Mouse (Mus musculus) lung, embryonic 16.5 days (tissue): ENCODE measurements around the gene Ndufs1. TPM values are rescaled to one million over a fixed set of nuclear protein-coding genes. Genes with fewer than 3 reads are reported as not detected.
A peak's percentile ranks its signal among the peaks of the same experiment; 100 is the strongest.

Source experiments
- ATAC-seq: fragments of 200-750 bp; cut with Nextera tagmentation; 2 replicates; pipeline ENCODE4 v1.8.0; 2017; ENCODE audit warnings: low read depth, mild to moderate bottlenecking, moderate library complexity
- H3K27ac ChIP-seq: fragments of 300-500 bp; sonication (generic); 2 replicates; pipeline ENCODE4 v1.5.1; 2014; ENCODE audit warnings: mild to moderate bottlenecking, control low read depth, low read length
- H3K27me3 ChIP-seq: fragments of 300-500 bp; sonication (generic); 2 replicates; pipeline ENCODE4 v1.6.1; 2014; ENCODE audit warnings: low read depth, low read length, mixed read lengths; ENCODE audit not compliant: control insufficient read depth, insufficient read depth
- H3K36me3 ChIP-seq: fragments of 300-500 bp; sonication (generic); 2 replicates; pipeline ENCODE4 v1.6.1; 2014; ENCODE audit warnings: low read length; ENCODE audit not compliant: control insufficient read depth, insufficient read depth
- H3K4me1 ChIP-seq: fragments of 300-500 bp; sonication (generic); replicated peaks from 2 replicates; pipeline ENCODE4 v1.6.1; 2014; ENCODE audit warnings: low read length, mixed read lengths; ENCODE audit not compliant: control insufficient read depth, insufficient read depth
- H3K4me2 ChIP-seq: fragments of 300-500 bp; sonication (generic); 2 replicates; pipeline ENCODE4 v1.6.1; 2014; ENCODE audit warnings: low read depth, low read length, control low read depth
- H3K4me3 ChIP-seq: fragments of 300-500 bp; sonication (generic); 2 replicates; pipeline ENCODE4 v1.5.1; 2014; ENCODE audit warnings: mild to moderate bottlenecking, low read length, control low read depth
- H3K9ac ChIP-seq: fragments of 300-500 bp; sonication (generic); 2 replicates; pipeline ENCODE4 v1.6.1; 2014; ENCODE audit warnings: low read length, control low read depth
- H3K9me3 ChIP-seq: fragments of 300-500 bp; sonication (generic); 2 replicates; pipeline ENCODE4 v1.6.1; 2016; ENCODE audit warnings: low read length; ENCODE audit not compliant: control insufficient read depth
- WGBS: fragments of 180-500 bp; shearing (Covaris S2); extraction: QIAGEN DNeasy Blood & Tissue Kit; methylation state at CpG from one replicate; pipeline ENCODE4 v1.1.7; 2014; 5-methylcytosine and 5-hydroxymethylcytosine counted together
- polyA plus RNA-seq: library from polyadenylated mRNA; unstranded; fragments of >200 nt; fragmentation: Nextera tagmentation; extraction: Ambion mirVana; gene quantifications from 2 replicates; pipeline ENCODE4 v1.2.1, GENCODE M21; 2015

Gene Ndufs1
- polyA plus RNA-seq: 123 and 131 TPM in 2 replicates

GRCm38 (mm10) chr1:63176604-63177421 lies at the start of gene Ndufs1, which contains the start of gene Eef1b2:
TSS of gene Ndufs1 (minus strand) at chr1:63176833.
TSS of gene Eef1b2 (plus strand) at chr1:63176825.
- Histone ChIP-seq H3K4me1 (peaks cover 18% of the 10 kb centered on the region), H3K9ac (peak within 1 kb of the TSS; percentile 98), H3K4me3 (peak within 1 kb of the TSS; percentile 67), H3K36me3 (peaks cover 17% of the 10 kb centered on the region), H3K27me3 (no peaks in the 10 kb centered on the region), H3K9me3 (no peaks in the 10 kb centered on the region), H3K4me2 (peak within 1 kb of the TSS; percentile 87), H3K27ac (peak within 1 kb of the TSS; percentile 94)
- WGBS: under 1% methylated on average over 72 of the region's 72 CpGs
- ATAC-seq: peak; percentile 93

GRCm38 (mm10) chr1:63225890-63226289 lies 49.3 kb upstream of the Ndufs1 start:
- Histone ChIP-seq H3K9ac (no peak overlapping the region), H3K9me3 (no peaks in the 10 kb centered on the region), H3K4me1 (no peaks in the 10 kb centered on the region), H3K27ac (no peak overlapping the region), H3K4me2 (no peak overlapping the region), H3K36me3 (no peaks in the 10 kb centered on the region), H3K4me3 (no peak overlapping the region), H3K27me3 (no peaks in the 10 kb centered on the region)
- WGBS: 6% methylated on average over 7 of the region's 7 CpGs
- no peak for ATAC-seq

GRCm38 (mm10) chr1:63225009-63225408 lies 48.4 kb upstream of the Ndufs1 start:
- no peak for ATAC-seq
- 51% methylated on average over 4 of the region's 4 CpGs for WGBS
- no peak overlapping the region for H3K9ac ChIP-seq
- no peak overlapping the region for H3K27ac ChIP-seq
- H3K9me3 ChIP-seq: no peaks in the 10 kb centered on the region
- H3K4me3 ChIP-seq: no peak overlapping the region
- no peaks in the 10 kb centered on the region for H3K4me1 ChIP-seq
- no peak overlapping the region for H3K4me2 ChIP-seq
- no peaks in the 10 kb centered on the region for H3K27me3 ChIP-seq
- no peaks in the 10 kb centered on the region for H3K36me3 ChIP-seq

- Histone ChIP-seq H3K4me2 (no peak overlapping the region), H3K4me1 (no peaks in the 10 kb centered on the region), H3K4me3 (no peak overlapping the region), H3K27ac (no peak overlapping the region), H3K27me3 (no peaks in the 10 kb centered on the region), H3K36me3 (no peaks in the 10 kb centered on the region), H3K9ac (no peak overlapping the region), H3K9me3 (0 out of 2 replicates have a peak, but pooled peaks cover 3% of the 10 kb centered on the region)
- no peak for ATAC-seq
- WGBS: 85% methylated on average over 4 of the region's 4 CpGs
These were observed 42.6 kb upstream of the Ndufs1 start for GRCm38 (mm10) chr1:63219277-63219676.

GRCm38 (mm10) chr1:63214631-63215030 lies 38.0 kb upstream of the Ndufs1 start:
- Histone ChIP-seq H3K4me2 (no peak overlapping the region), H3K9ac (no peak overlapping the region), H3K27ac (no peak overlapping the region), H3K4me3 (no peak overlapping the region), H3K4me1 (no peaks in the 10 kb centered on the region), H3K27me3 (no peaks in the 10 kb centered on the region), H3K36me3 (no peaks in the 10 kb centered on the region), H3K9me3 (0 out of 2 replicates have a peak, but pooled peaks cover 3% of the 10 kb centered on the region)
- ATAC-seq: no peak
- WGBS: 42% methylated on average over 7 of the region's 7 CpGs

GRCm38 (mm10) chr1:63214271-63214558 lies 37.6 kb upstream of the Ndufs1 start, which contains the start of gene Gpr1:
TSS of gene Gpr1 (minus strand) at chr1:63214543.
- H3K4me2 ChIP-seq: 0 out of 2 replicates have a peak within 1 kb of the TSS, but pooled peaks have one; percentile 15
- H3K27ac ChIP-seq: no peak within 1 kb of the TSS
- no peak within 1 kb of the TSS for H3K9ac ChIP-seq
- no peaks in the 10 kb centered on the region for H3K4me1 ChIP-seq
- H3K36me3 ChIP-seq: no peaks in the 10 kb centered on the region
- no peak for ATAC-seq
- WGBS: 33% methylated on average over 3 of the region's 3 CpGs
- no peaks in the 10 kb centered on the region for H3K27me3 ChIP-seq
- H3K4me3 ChIP-seq: no peak within 1 kb of the TSS
- H3K9me3 ChIP-seq: 0 out of 2 replicates have a peak, but pooled peaks cover 2% of the 10 kb centered on the region

GRCm38 (mm10) chr1:63213478-63214270 lies 37.0 kb upstream of the Ndufs1 start:
- Histone ChIP-seq H3K9ac (no peak overlapping the region), H3K4me1 (no peaks in the 10 kb centered on the region), H3K4me3 (no peak overlapping the region), H3K4me2 (0 out of 2 replicates have a peak overlapping the region, but pooled peaks have one; percentile 15), H3K9me3 (no peaks in the 10 kb centered on the region), H3K36me3 (no peaks in the 10 kb centered on the region), H3K27ac (no peak overlapping the region), H3K27me3 (no peaks in the 10 kb centered on the region)
- 26% methylated on average over 22 of the region's 22 CpGs for WGBS
- no peak for ATAC-seq

GRCm38 (mm10) chr1:63209861-63210529 lies 33.4 kb upstream of the Ndufs1 start:
- Histone ChIP-seq H3K4me2 (no peak overlapping the region), H3K27me3 (no peaks in the 10 kb centered on the region), H3K9ac (no peak overlapping the region), H3K4me1 (no peaks in the 10 kb centered on the region), H3K36me3 (no peaks in the 10 kb centered on the region), H3K27ac (no peak overlapping the region), H3K9me3 (no peaks in the 10 kb centered on the region), H3K4me3 (no peak overlapping the region)
- no peak for ATAC-seq
- WGBS: 28% methylated on average over 6 of the region's 6 CpGs

- no peaks in the 10 kb centered on the region for H3K4me1 ChIP-seq
- 66% methylated on average over 3 of the region's 3 CpGs for WGBS
- no peaks in the 10 kb centered on the region for H3K9me3 ChIP-seq
- H3K36me3 ChIP-seq: no peaks in the 10 kb centered on the region
- H3K4me2 ChIP-seq: no peak overlapping the region
- no peaks in the 10 kb centered on the region for H3K27me3 ChIP-seq
- H3K4me3 ChIP-seq: no peak overlapping the region
- H3K27ac ChIP-seq: no peak overlapping the region
- H3K9ac ChIP-seq: no peak overlapping the region
- ATAC-seq: no peak
These were observed 31.0 kb upstream of the Ndufs1 start for GRCm38 (mm10) chr1:63207607-63208006.
